Mouse (Mus musculus) stomach, postnatal 0 days (tissue): ENCODE data around the gene Ddah2. TPM values are rescaled to one million over a fixed set of nuclear protein-coding genes. Genes with fewer than 3 reads are reported as not detected.

Source experiments
- ATAC-seq: fragments of 200-750 bp; cut with Nextera tagmentation; 2 replicates; pipeline ENCODE4 v1.8.0; 2017; ENCODE audit not compliant: low FRiP score, low TSS enrichment
- DNase-seq: peaks from one replicate; pipeline ENCODE4 v3.0.0-alpha.2; 2016; ENCODE audit warnings: low spot score
- H3K27ac ChIP-seq: fragments of 300-500 bp; sonication (generic); replicated peaks from 2 replicates; pipeline ENCODE4 v1.5.1; 2014; ENCODE audit warnings: mild to moderate bottlenecking, control low read depth
- H3K27me3 ChIP-seq: fragments of 300-500 bp; sonication (generic); 2 replicates; pipeline ENCODE4 v1.6.1; 2014; ENCODE audit warnings: low read length; ENCODE audit not compliant: control insufficient read depth, insufficient read depth
- H3K36me3 ChIP-seq: fragments of 300-500 bp; sonication (generic); 2 replicates; pipeline ENCODE4 v1.6.1; 2014; ENCODE audit warnings: low read length, mixed read lengths; ENCODE audit not compliant: control insufficient read depth, insufficient read depth
- H3K4me1 ChIP-seq: fragments of 300-500 bp; sonication (generic); replicated peaks from 2 replicates; pipeline ENCODE4 v1.6.1; 2014; ENCODE audit warnings: antibody characterized with exemption; ENCODE audit not compliant: control insufficient read depth, insufficient read depth
- H3K4me2 ChIP-seq: fragments of 300-500 bp; sonication (generic); replicated peaks from 2 replicates; pipeline ENCODE4 v1.6.1; 2014; ENCODE audit warnings: low read depth, mild to moderate bottlenecking, control low read depth, moderate library complexity
- H3K4me3 ChIP-seq: fragments of 300-500 bp; sonication (generic); 2 replicates; pipeline ENCODE4 v1.5.1; 2014; ENCODE audit warnings: low read depth, low read length, control low read depth
- H3K9ac ChIP-seq: fragments of 300-500 bp; sonication (generic); 2 replicates; pipeline ENCODE4 v1.6.1; 2014; ENCODE audit warnings: mild to moderate bottlenecking, low read length, control low read depth, mixed read lengths
- H3K9me3 ChIP-seq: fragments of 300-500 bp; sonication (generic); 2 replicates; pipeline ENCODE4 v1.6.1; 2016; ENCODE audit warnings: low read length; ENCODE audit not compliant: control insufficient read depth
- CTCF ChIP-seq: IDR thresholded peaks from 2 replicates; pipeline ENCODE4 v1.5.1; 2016; ENCODE audit warnings: antibody characterized with exemption, low read depth, mild to moderate bottlenecking, moderate library complexity
- EP300 ChIP-seq: optimal IDR thresholded peaks from 2 replicates; pipeline ENCODE3; 2016; ENCODE audit warnings: antibody characterized with exemption
- WGBS: fragments of 180-500 bp; shearing (Covaris S2); extraction: QIAGEN DNeasy Blood & Tissue Kit; methylation state at CpG from one replicate; pipeline ENCODE4 v1.1.7; 2014; 5-methylcytosine and 5-hydroxymethylcytosine counted together
- polyA plus RNA-seq: library from polyadenylated mRNA; unstranded; fragments of >200 nt; fragmentation: Nextera tagmentation; extraction: Ambion mirVana; gene quantifications from 2 replicates; pipeline ENCODE4 v1.2.1, GENCODE M21; 2015

Gene Ddah2
- polyA plus RNA-seq, 1 experiment from 2014 or later, result 84.8 TPM

GRCm38 (mm10) chr17:35048149-35048931 lies 10.5 kb upstream of the Ddah2 start:
- 20% methylated on average over 11 of the region's 11 CpGs for whole genome bisulfite sequencing
- 0 out of 2 replicates have a peak overlapping the region, but pooled peaks have one; percentile 3 for H3K4me3 ChIP-seq

GRCm38 (mm10) chr17:35048932-35049440 lies 9.8 kb upstream of the Ddah2 start:
- peaks cover 12% of the 10 kb centered on the region; the same call in 1 of the 2 replicates for H3K4me1 ChIP-seq
- H3K27me3 ChIP-seq, result no peaks in the 10 kb centered on the region
- TF ChIP-seq CTCF, result no peak
- no peak for TF ChIP-seq EP300
- peaks cover 9% of the 10 kb centered on the region for H3K36me3 ChIP-seq
- peak overlapping the region; percentile 99 for H3K27ac ChIP-seq
- H3K4me3 ChIP-seq, result no peak overlapping the region
- H3K9ac ChIP-seq, result no peak overlapping the region; the same call in 1 of the 2 replicates
- DNase-seq, result no peak
- no peak for ATAC-seq
- WGBS, result 61% methylated on average over 5 of the region's 5 CpGs
- peak overlapping the region; percentile 83 for H3K4me2 ChIP-seq
- no peaks in the 10 kb centered on the region for H3K9me3 ChIP-seq

More at GRCm38 (mm10) chr17:35048149-35048931, 10.5 kb upstream of the Ddah2 start:
- no peaks in the 10 kb centered on the region for H3K9me3 ChIP-seq
- no peaks in the 10 kb centered on the region for H3K27me3 ChIP-seq
- peaks cover 6% of the 10 kb centered on the region for H3K36me3 ChIP-seq
- ATAC-seq (no peak), DNase-seq (peak; percentile 57)
- TF ChIP-seq CTCF (no peak), EP300 (no peak)
- H3K9ac ChIP-seq, result no peak overlapping the region
- peak overlapping the region; percentile 99 for H3K27ac ChIP-seq
- peak overlapping the region; percentile 42 for H3K4me2 ChIP-seq
- peaks cover 12% of the 10 kb centered on the region; the same call in 1 of the 2 replicates for H3K4me1 ChIP-seq

DNA sequence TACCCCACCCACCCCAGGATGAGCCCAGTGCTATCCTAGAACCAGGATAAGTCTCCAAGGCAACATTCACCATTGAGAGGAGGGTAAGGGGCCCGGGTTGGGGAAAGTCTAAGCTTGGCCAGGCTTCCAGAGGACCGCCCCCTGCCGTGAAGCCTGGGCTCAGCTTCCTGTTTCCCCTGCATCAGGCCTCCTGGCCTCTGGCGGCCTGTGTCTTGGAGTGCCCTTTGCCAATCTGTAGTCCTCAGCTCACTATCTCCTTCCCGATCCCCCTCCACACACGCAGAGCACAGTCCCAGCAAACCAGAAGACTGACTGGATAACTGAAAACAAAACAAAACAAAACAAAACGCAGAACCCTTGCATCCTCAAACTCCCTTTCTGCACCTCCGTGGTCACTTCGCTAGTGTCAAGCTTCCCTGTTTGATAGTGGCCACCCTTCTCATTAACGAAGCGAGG lies 9.2 kb upstream of the Ddah2 start, which contains the start of gene Clic1:
Gene Clic1 (plus strand): TSS at position 406 of the 456 bp plus-strand sequence.
- 1% methylated on average over 11 of the region's 11 CpGs for WGBS
- Histone ChIP-seq H3K27ac (peak within 1 kb of the TSS; percentile 99), H3K36me3 (peaks cover 14% of the 10 kb centered on the region), H3K4me1 (peaks cover 12% of the 10 kb centered on the region; the same call in 1 of the 2 replicates), H3K27me3 (no peaks in the 10 kb centered on the region), H3K4me2 (peak within 1 kb of the TSS; percentile 83), H3K9ac (peak within 1 kb of the TSS; percentile 88), H3K9me3 (no peaks in the 10 kb centered on the region), H3K4me3 (peak within 1 kb of the TSS; percentile 72)
- TF ChIP-seq CTCF (peak; percentile 61), EP300 (peak; percentile 13)
- DNase-seq, result peak; percentile 81
- peak; percentile 10; the same call in 1 of the 2 replicates for ATAC-seq

DNA sequence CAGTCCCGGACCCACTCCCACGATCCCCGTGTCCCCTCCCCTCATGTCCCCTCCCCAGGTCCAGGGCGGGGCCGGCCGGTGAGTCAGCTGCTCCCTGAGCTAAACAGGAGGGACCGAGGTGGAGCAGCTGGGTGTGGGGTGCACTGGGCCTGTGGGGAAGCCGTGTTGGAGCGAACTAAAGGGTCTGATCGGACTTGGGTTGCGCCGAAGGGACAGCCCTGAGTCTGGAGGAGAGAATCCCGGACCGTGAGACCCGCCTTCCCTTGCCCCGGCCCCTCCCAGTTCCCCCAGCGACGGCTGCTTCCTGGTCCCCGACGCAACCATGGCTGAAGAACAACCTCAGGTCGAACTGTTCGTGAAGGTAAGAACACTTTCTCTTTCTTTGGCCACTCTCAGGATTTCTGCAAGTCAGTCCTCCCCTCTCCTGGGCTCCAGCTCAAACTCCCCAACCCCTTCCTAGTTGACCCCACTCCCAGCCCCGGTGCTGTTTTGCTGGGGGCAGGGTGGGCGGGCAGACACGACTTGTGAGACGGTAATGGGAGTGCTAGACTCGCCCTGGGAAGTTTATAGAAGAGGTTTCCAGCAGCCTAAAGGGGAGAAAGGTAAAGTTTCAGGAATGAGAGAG lies 8.6 kb upstream of the Ddah2 start:
- peak overlapping the region; percentile 72 for H3K4me3 ChIP-seq
- TF ChIP-seq CTCF, result no peak
- TF ChIP-seq EP300, result peak; percentile 11
- no peaks in the 10 kb centered on the region for H3K27me3 ChIP-seq
- ATAC-seq, result peak; percentile 45
- H3K4me1 ChIP-seq, result peaks cover 12% of the 10 kb centered on the region; the same call in 1 of the 2 replicates
- H3K9ac ChIP-seq, result peak overlapping the region; percentile 88
- peak overlapping the region; percentile 83 for H3K4me2 ChIP-seq
- peak; percentile 85 for DNase-seq
- no peaks in the 10 kb centered on the region for H3K9me3 ChIP-seq
- peak overlapping the region; percentile 99 for H3K27ac ChIP-seq
- 0% methylated on average over 27 of the region's 27 CpGs for WGBS
- peaks cover 18% of the 10 kb centered on the region for H3K36me3 ChIP-seq

DNA sequence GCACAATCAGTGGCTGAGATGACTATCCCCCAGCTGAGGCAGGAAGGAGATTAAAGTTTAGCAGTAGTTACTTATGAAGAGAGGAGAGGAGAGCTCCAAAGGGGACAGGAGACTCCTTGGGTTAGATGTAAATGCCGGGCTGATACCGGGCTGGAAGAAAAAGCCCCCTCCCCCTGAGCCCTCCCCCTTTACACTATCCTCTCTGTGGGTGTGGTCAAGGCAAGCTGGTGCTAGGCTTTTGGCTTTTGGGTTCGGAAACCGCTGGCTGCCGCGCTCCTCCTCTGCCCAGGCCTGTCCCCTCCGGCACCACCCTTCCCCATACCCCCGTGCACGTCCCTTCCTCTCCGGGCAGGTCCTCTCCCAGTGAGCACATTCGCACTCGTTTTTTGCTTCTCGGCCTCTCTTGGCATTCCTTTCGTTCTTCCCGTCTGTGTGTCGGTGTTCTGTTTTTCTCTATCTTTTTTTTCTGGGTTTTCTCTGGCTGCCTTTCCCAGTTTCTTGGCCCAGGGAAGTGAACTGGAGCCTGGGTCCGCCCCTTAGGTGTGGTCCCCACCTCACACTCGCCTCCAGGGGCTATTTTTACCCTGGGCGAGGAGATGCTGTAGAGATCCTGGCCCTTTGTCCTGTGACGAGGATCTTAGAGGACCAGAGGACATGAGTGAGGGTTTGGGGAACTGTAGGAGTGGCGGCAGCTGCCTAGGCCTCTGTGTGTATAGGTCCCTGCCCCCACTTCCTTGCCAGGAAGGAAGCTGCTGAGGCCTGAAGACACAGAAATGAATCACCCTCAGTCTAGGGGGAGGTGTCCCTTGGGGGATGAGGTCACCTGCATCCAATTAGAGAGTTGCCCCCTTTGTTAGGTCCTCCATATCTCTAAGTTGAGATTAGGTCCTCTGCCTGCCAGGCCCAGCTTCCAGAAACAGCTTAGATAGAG lies 7.4 kb upstream of the Ddah2 start:
- DNase-seq (peak; percentile 81), ATAC-seq (peak; percentile 80)
- peak overlapping the region; percentile 83 for H3K4me2 ChIP-seq
- WGBS, result 0% methylated on average over 19 of the region's 21 CpGs
- H3K36me3 ChIP-seq, result peaks cover 27% of the 10 kb centered on the region
- peak overlapping the region; percentile 72 for H3K4me3 ChIP-seq
- H3K27me3 ChIP-seq, result no peaks in the 10 kb centered on the region
- peaks cover 12% of the 10 kb centered on the region; the same call in 1 of the 2 replicates for H3K4me1 ChIP-seq
- no peaks in the 10 kb centered on the region for H3K9me3 ChIP-seq
- TF ChIP-seq CTCF (0 out of 2 replicates have a peak, but pooled peaks have one; percentile 2), EP300 (no peak)
- peak overlapping the region; percentile 99 for H3K27ac ChIP-seq
- H3K9ac ChIP-seq, result peak overlapping the region; percentile 88
